Mouse (Mus musculus): Measurements from ENCODE around the gene Zp1. TPM values are rescaled to one million over a fixed set of nuclear protein-coding genes. Genes with fewer than 3 reads are reported as not detected.

Zp1 gene
- polyA plus RNA-seq, 1 experiment from 2014 or later, result not detected

DNA sequence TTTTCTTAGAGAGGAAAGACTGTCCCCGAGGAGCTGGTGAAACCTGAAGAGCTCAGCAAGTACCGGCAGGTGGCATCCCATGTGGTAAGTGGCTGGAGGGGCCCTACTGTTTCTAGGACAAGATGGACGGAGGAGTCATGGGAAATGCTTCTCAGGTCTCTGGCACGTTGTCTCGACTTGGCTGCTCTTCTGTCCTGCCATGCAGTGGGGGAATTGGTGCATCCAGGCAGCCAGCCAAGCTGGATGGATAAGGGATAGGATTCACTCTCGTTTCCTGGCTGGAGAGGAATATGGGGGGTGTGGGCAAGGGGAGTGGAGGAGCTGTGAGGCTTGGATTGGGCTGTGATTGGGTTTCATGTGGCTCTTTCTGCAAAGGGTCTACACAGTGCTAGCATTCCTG is 20.1 kb downstream of the Zp1 start:
- 38% methylated on average over 6 of the region's 6 CpGs for WGBS
- H3K27me3 ChIP-seq, result no peaks in the 10 kb centered on the region
- peaks cover 37% of the 10 kb centered on the region for H3K4me1 ChIP-seq (replicated peaks)
- peaks cover 69% of the 10 kb centered on the region for H3K36me3 ChIP-seq
- H3K9ac ChIP-seq, result no peak overlapping the region
- H3K27ac ChIP-seq, result peak overlapping the region; percentile 5
- no peak overlapping the region for H3K4me2 ChIP-seq
- H3K9me3 ChIP-seq (replicated peaks), result no peaks in the 10 kb centered on the region
- H3K4me3 ChIP-seq, result no peak overlapping the region
- ATAC-seq (replicated peaks; ENCODE audit: insufficient number of reproducible peaks, insufficient read depth, low FRiP score, low read depth), result no peak

DNA sequence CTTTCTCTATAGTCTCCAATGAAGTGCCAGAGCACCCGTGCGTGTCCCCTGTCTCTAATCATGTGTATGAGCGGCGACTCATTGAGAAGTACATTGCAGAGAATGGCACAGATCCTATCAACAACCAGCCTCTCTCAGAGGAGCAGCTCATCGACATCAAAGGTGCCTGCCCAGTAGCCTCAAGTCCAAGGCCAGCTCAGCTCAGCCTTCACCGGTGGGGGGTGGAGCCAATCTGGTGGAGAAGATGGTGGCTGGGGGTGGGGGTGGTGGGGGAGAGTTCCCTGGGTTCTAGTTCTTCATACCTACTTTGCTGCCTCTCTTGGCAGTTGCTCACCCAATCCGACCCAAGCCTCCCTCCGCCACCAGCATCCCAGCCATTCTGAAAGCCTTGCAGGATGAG is 22.9 kb downstream of the Zp1 start:
- peak overlapping the region; percentile 80; the same call in 1 of the 2 replicates for H3K4me3 ChIP-seq
- whole genome bisulfite sequencing, result 73% methylated on average over 8 of the region's 8 CpGs

DNA sequence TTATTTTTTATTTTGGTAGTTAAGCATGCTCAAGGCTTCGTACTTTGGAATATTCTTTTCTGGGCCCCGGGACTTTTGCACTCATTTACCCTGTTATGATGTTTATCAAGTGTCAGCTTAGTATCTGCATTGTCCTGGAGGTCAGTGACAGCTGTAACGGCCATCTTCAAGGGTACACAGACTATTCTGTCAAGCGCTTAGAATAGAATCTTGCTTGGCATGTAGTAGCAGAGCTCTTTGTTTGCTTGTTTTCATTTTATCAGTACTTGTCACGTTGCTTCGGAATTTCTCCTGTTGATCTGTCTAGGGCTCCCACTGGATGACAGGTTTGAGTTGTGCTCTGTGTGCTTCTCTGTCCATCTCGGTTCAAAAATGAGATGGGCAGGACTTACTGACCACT is 23.6 kb downstream of the Zp1 start:
- Histone ChIP-seq H3K9ac (peak overlapping the region; percentile 87), H3K4me1 (replicated peaks) (peaks cover 24% of the 10 kb centered on the region), H3K9me3 (replicated peaks) (no peaks in the 10 kb centered on the region), H3K27ac (peak overlapping the region; percentile 89), H3K4me3 (peak overlapping the region; percentile 80), H3K4me2 (peak overlapping the region; percentile 79), H3K36me3 (peaks cover 38% of the 10 kb centered on the region), H3K27me3 (no peaks in the 10 kb centered on the region)
- ATAC-seq (replicated peaks; ENCODE audit: insufficient number of reproducible peaks, insufficient read depth, low FRiP score, low read depth), result no peak
- WGBS, result 35% methylated on average over 7 of the region's 7 CpGs

More for the DNA sequence above, 22.9 kb downstream of the Zp1 start:
- peak overlapping the region; percentile 79 for H3K4me2 ChIP-seq
- H3K9ac ChIP-seq, result no peak overlapping the region
- peak overlapping the region; percentile 89; the same call in 1 of the 2 replicates for H3K27ac ChIP-seq
- H3K4me1 ChIP-seq (replicated peaks), result peaks cover 24% of the 10 kb centered on the region
- peaks cover 45% of the 10 kb centered on the region for H3K36me3 ChIP-seq
- H3K27me3 ChIP-seq, result no peaks in the 10 kb centered on the region
- ATAC-seq (replicated peaks; ENCODE audit: insufficient number of reproducible peaks, insufficient read depth, low FRiP score, low read depth), result no peak
- H3K9me3 ChIP-seq (replicated peaks), result no peaks in the 10 kb centered on the region

DNA sequence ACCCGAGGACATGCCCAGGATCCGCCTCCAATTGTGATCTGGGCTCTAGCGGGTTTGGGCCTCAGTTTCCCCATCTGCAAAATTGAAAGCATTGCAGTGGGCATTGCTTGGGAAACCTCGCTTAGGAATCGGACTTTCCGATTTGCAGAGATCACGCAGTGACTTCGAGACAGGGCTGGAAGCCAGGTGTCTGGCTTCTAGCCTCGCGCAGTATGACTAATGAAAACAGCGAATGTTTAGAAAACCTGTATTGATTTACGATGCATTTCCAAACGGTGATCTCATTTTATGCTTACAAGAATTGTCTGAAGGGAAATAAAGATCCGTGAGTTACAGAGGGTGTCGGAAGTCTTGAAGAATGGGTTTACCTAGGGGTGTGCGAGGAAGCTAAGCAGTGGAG is 24.7 kb downstream of the Zp1 start:
- peak overlapping the region; percentile 79 for H3K4me2 ChIP-seq
- H3K9me3 ChIP-seq (replicated peaks), result no peaks in the 10 kb centered on the region
- no peaks in the 10 kb centered on the region for H3K27me3 ChIP-seq
- 1% methylated on average over 16 of the region's 16 CpGs for WGBS
- peak overlapping the region; percentile 87 for H3K9ac ChIP-seq
- peaks cover 31% of the 10 kb centered on the region for H3K36me3 ChIP-seq
- ATAC-seq (replicated peaks; ENCODE audit: insufficient number of reproducible peaks, insufficient read depth, low FRiP score, low read depth), result no peak
- H3K4me1 ChIP-seq (replicated peaks), result peaks cover 23% of the 10 kb centered on the region
- H3K27ac ChIP-seq, result peak overlapping the region; percentile 89
- H3K4me3 ChIP-seq, result peak overlapping the region; percentile 80

DNA sequence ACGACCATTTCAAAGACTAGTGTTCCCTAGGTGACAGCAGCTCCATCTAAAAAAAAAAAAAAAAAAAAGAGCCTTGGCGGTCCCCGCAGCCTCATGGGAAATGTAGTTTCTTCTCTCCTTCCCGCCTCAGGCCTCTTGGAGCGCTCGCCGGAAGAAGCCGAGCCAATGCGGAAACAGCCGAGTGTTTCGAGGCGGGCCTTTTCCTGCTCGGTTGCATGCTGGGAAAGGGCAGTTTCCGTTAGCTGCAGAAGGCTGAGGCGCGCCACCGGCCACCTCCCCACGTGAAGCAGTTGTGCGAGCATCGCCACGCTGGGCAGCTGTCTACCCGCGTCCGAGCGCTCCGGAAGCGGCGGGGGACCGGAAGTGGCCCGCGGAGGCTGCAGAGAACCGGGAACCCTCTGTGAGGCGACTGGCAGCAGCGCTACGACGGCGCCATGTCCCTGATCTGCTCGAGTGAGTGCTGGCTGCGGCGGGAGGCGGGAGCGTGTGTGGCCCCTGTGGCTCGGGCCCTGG is 25.4 kb downstream of the Zp1 start, which contains the start of gene Prpf19:
Prpf19 (plus strand) TSS at position 216 of the 513 bp plus-strand sequence.
- Histone ChIP-seq H3K36me3 (peaks cover 25% of the 10 kb centered on the region), H3K27ac (peak within 1 kb of the TSS; percentile 89), H3K4me2 (peak within 1 kb of the TSS; percentile 79), H3K27me3 (no peaks in the 10 kb centered on the region), H3K9ac (peak within 1 kb of the TSS; percentile 87), H3K4me3 (peak within 1 kb of the TSS; percentile 80), H3K4me1 (replicated peaks) (peaks cover 17% of the 10 kb centered on the region), H3K9me3 (replicated peaks) (no peaks in the 10 kb centered on the region)
- WGBS, result under 1% methylated on average over 43 of the region's 43 CpGs
- ATAC-seq (replicated peaks; ENCODE audit: insufficient number of reproducible peaks, insufficient read depth, low FRiP score, low read depth), result peak; percentile 92

DNA sequence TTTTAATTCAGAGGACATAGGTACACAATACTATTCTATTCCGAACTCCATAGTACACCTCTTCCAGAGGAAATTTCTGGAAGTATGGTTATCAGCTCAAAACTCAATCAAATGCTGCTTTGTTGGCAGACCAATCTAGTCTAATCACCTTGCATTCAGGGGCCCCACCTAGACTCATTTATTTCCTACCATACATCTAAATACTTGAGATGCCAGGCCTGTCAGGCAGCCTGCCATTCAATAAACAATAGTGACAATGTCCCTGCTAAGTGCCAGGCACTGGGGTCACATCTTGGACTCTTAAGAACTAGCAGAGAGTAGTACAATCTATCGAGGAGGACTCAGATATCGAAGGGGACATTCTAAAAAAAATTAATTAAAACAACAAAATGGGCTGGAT is 28.2 kb downstream of the Zp1 start:
- Histone ChIP-seq H3K4me3 (no peak overlapping the region), H3K4me1 (replicated peaks) (peaks cover 11% of the 10 kb centered on the region), H3K27me3 (no peaks in the 10 kb centered on the region), H3K4me2 (no peak overlapping the region), H3K36me3 (no peaks in the 10 kb centered on the region), H3K9ac (no peak overlapping the region), H3K9me3 (replicated peaks) (no peaks in the 10 kb centered on the region), H3K27ac (no peak overlapping the region)
- 76% methylated on average over 3 of the region's 3 CpGs for WGBS
- ATAC-seq (replicated peaks; ENCODE audit: insufficient number of reproducible peaks, insufficient read depth, low FRiP score, low read depth), result no peak

GRCm38 (mm10) chr19:10881426-10882154 is 38.8 kb downstream of the Zp1 start, which contains the start of gene Tmem109:
Gene Tmem109, minus strand, starts transcription at chr19:10882001.
- WGBS, result under 1% methylated on average over 49 of the region's 49 CpGs
- no peaks in the 10 kb centered on the region for H3K27me3 ChIP-seq

DNA sequence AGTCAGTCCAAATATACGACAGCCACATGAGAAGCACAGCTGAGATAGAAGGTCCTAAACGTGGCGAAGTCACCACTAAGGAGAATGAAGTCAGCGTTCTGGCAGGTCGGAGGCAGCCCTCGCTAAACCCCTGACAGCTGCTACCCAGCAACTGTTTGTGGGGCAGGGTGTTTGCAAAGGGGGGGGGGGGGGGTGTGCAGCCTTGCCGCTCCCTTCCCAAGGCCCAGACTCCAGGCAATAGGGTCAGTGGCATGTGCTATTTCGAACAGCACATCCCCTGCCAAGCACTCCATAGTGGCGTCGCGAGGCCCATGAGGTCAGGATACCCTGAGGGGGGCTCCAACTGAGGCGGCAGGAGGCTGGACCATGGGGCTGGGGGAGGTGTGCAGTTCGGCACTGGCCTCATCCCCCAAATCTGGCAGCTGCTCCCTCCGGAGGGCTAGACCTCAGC is 39.4 kb downstream of the Zp1 start:
- H3K4me1 ChIP-seq (replicated peaks), result peaks cover 26% of the 10 kb centered on the region
- no peaks in the 10 kb centered on the region; the same call in 1 of the 2 replicates for H3K9me3 ChIP-seq (replicated peaks)
- H3K4me3 ChIP-seq, result peak overlapping the region; percentile 56
- peak overlapping the region; percentile 90 for H3K4me2 ChIP-seq
- peak overlapping the region; percentile 94 for H3K27ac ChIP-seq
- WGBS, result 2% methylated on average over 12 of the region's 14 CpGs
- peak overlapping the region; percentile 57 for H3K9ac ChIP-seq
- H3K27me3 ChIP-seq, result no peaks in the 10 kb centered on the region
- ATAC-seq (replicated peaks; ENCODE audit: insufficient number of reproducible peaks, insufficient read depth, low FRiP score, low read depth), result peak; percentile 48
- 0 out of 2 replicates have a peak, but pooled peaks cover 7% of the 10 kb centered on the region for H3K36me3 ChIP-seq

More at GRCm38 (mm10) chr19:10881426-10882154, 38.8 kb downstream of the Zp1 start, which contains the start of gene Tmem109:
- Histone ChIP-seq H3K4me2 (peak within 1 kb of the TSS; percentile 90), H3K4me1 (replicated peaks) (peaks cover 26% of the 10 kb centered on the region), H3K9ac (peak within 1 kb of the TSS; percentile 57), H3K9me3 (replicated peaks) (no peaks in the 10 kb centered on the region; the same call in 1 of the 2 replicates), H3K27ac (peak within 1 kb of the TSS; percentile 94), H3K4me3 (peak within 1 kb of the TSS; percentile 56), H3K36me3 (0 out of 2 replicates have a peak, but pooled peaks cover 7% of the 10 kb centered on the region)
- ATAC-seq (replicated peaks; ENCODE audit: insufficient number of reproducible peaks, insufficient read depth, low FRiP score, low read depth), result peak; percentile 84

- Histone ChIP-seq H3K4me3 (peak overlapping the region; percentile 56), H3K4me2 (peak overlapping the region; percentile 90), H3K9me3 (replicated peaks) (no peaks in the 10 kb centered on the region; the same call in 1 of the 2 replicates), H3K27me3 (no peaks in the 10 kb centered on the region), H3K4me1 (replicated peaks) (peaks cover 26% of the 10 kb centered on the region), H3K36me3 (0 out of 2 replicates have a peak, but pooled peaks cover 7% of the 10 kb centered on the region), H3K27ac (peak overlapping the region; percentile 94), H3K9ac (peak overlapping the region; percentile 57)
- 0 out of 2 replicates have a peak, but pooled peaks have one; percentile 1 for ATAC-seq (replicated peaks; ENCODE audit: insufficient number of reproducible peaks, insufficient read depth, low FRiP score, low read depth)
- 53% methylated on average over 6 of the region's 7 CpGs for WGBS
Measured at GRCm38 (mm10) chr19:10880085-10880974, 40.1 kb downstream of the Zp1 start.

DNA sequence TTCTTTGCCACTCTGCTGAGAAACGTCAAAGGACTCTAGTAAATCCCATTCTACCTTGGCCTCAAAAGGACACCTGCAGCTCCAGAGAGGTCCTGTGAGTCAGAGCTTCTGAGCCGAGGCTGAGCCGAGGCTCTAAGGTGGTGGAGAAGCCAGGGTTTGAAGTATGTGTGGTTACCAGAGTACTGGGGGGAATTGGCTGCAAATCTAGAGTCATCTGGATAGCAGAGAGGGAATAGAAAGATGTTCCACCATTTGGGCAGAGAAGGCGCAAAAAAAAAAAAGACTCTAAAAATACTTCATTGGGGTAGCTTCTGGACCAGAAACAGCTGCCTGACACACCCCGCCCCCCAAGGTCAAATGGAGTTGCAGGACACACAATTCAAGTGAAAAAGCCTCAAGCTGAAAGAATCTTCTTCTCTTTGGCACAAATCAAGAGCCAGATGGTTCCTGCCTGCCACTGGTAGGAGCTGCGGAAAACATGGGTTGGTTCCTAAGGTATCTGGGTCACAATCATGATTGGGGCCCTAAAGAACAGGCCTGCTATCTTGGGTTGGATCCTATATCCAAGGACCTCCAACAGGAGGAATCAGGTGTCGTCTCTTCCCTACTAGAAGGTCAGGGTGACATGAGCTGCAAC is 42.1 kb downstream of the Zp1 start:
- Histone ChIP-seq H3K4me1 (replicated peaks) (peaks cover 26% of the 10 kb centered on the region), H3K4me2 (no peak overlapping the region), H3K4me3 (no peak overlapping the region), H3K9me3 (replicated peaks) (no peaks in the 10 kb centered on the region), H3K9ac (no peak overlapping the region), H3K27me3 (no peaks in the 10 kb centered on the region), H3K27ac (no peak overlapping the region), H3K36me3 (peaks cover 17% of the 10 kb centered on the region)
- no peak for ATAC-seq (replicated peaks; ENCODE audit: insufficient number of reproducible peaks, insufficient read depth, low FRiP score, low read depth)
- 84% methylated on average over 7 of the region's 7 CpGs for WGBS
